Mouse (Mus musculus) MEL (cell line): ENCODE results near the gene Dph7. TPM values are rescaled to one million over a fixed set of nuclear protein-coding genes. Genes with fewer than 3 reads are reported as not detected.

Source experiments
- DNase-seq: peaks from one replicate; pipeline ENCODE4 v3.0.0; 2011; ENCODE audit warnings: low read depth, low spot score
- H3K27ac ChIP-seq: 2 replicates; pipeline ENCODE4 v1.5.1; 2012; ENCODE audit warnings: low read depth, mild to moderate bottlenecking, control low read depth, low read length, moderate library complexity; ENCODE audit not compliant: control insufficient read depth
- H3K27me3 ChIP-seq, 2 experiments: fragments of 150-350 bp in 1 of 2; sonication (generic) in 1 of 2; 2 replicates each; pipeline ENCODE4 v1.6.1; 2012; ENCODE audit warnings: low read length in 2 of 2, mild to moderate bottlenecking in 2 of 2, improper control_type of control experiment in 1 of 2, moderate library complexity in 1 of 2; ENCODE audit not compliant: insufficient read depth in 2 of 2, control insufficient read depth in 1 of 2
- H3K36me3 ChIP-seq, 2 experiments: 2 replicates each; pipeline ENCODE4 v1.6.1; 2012 to 2014; ENCODE audit warnings: low read length in 2 of 2, improper control_type of control experiment in 1 of 2, inconsistent platforms in 1 of 2, mild to moderate bottlenecking in 1 of 2; ENCODE audit not compliant: insufficient read depth in 2 of 2, control insufficient read depth in 1 of 2
- H3K4me1 ChIP-seq, 2 experiments: fragments of 150-350 bp in 1 of 2; sonication (generic) in 1 of 2; 2 replicates each; pipeline ENCODE4 v1.6.1; 2012; ENCODE audit warnings: low read length in 2 of 2, improper control_type of control experiment in 1 of 2, mild to moderate bottlenecking in 1 of 2; ENCODE audit not compliant: insufficient read depth in 2 of 2, control insufficient read depth in 1 of 2
- H3K4me3 ChIP-seq, 2 experiments: fragments of 150-350 bp in 1 of 2; sonication (generic) in 1 of 2; 2 replicates each; pipeline ENCODE4 v1.5.1; 2012; ENCODE audit warnings: low read depth in 2 of 2, low read length in 2 of 2, mild to moderate bottlenecking in 2 of 2, moderate library complexity in 2 of 2, control low read depth in 1 of 2, improper control_type of control experiment in 1 of 2; ENCODE audit not compliant: control insufficient read depth in 1 of 2, insufficient read depth in 1 of 2
- H3K79me2 ChIP-seq: 2 replicates; pipeline ENCODE4 v1.6.1; 2012; ENCODE audit warnings: mild to moderate bottlenecking, low read length, moderate library complexity; ENCODE audit not compliant: control insufficient read depth, poor library complexity, insufficient read depth
- H3K9ac ChIP-seq: 2 replicates; pipeline ENCODE4 v1.6.1; 2012; ENCODE audit warnings: low read depth, mild to moderate bottlenecking, control low read depth, low read length, moderate library complexity; ENCODE audit not compliant: control insufficient read depth, poor library complexity, severe bottlenecking
- H3K9me3 ChIP-seq: fragments of 150-350 bp; sonication (generic); replicated peaks from 2 replicates; pipeline ENCODE4 v1.6.1; 2012; ENCODE audit warnings: mild to moderate bottlenecking, low read length, improper control_type of control experiment, moderate library complexity; ENCODE audit not compliant: insufficient read depth
- CHD1 ChIP-seq: IDR thresholded peaks from 2 replicates; pipeline ENCODE4 v1.6.1; 2012; ENCODE audit warnings: low read depth, mild to moderate bottlenecking, inconsistent platforms, low read length, improper control_type of control experiment
- CHD2 ChIP-seq: IDR thresholded peaks from 2 replicates; pipeline ENCODE4 v1.6.1; 2011; ENCODE audit warnings: low read length, improper control_type of control experiment
- CTCF ChIP-seq, 3 experiments: IDR thresholded peaks in 2 of 3; conservative IDR thresholded peaks in 1 of 3; 2 replicates each; pipeline ENCODE4 v1.5.1; 2011 to 2012; ENCODE audit warnings: low read length in 3 of 3, low read depth in 2 of 3, mild to moderate bottlenecking in 2 of 3, improper control_type of control experiment in 1 of 3, inconsistent platforms in 1 of 3, mixed read lengths in 1 of 3, moderate library complexity in 1 of 3; ENCODE audit not compliant: control insufficient read depth in 1 of 3, insufficient read depth in 1 of 3, poor library complexity in 1 of 3, severe bottlenecking in 1 of 3
- ELF1 ChIP-seq: IDR thresholded peaks from 2 replicates; pipeline ENCODE4 v1.6.1; 2014; ENCODE audit warnings: low read depth, mild to moderate bottlenecking, inconsistent platforms, low read length, improper control_type of control experiment, moderate library complexity
- EP300 ChIP-seq, 2 experiments: IDR thresholded peaks; 2 replicates each; pipeline ENCODE4 v1.6.1; 2011; ENCODE audit warnings: improper control_type of control experiment in 2 of 2, low read length in 2 of 2, low read depth in 1 of 2, mild to moderate bottlenecking in 1 of 2
- KAT2A ChIP-seq: conservative IDR thresholded peaks from 2 replicates; pipeline ENCODE4 v1.6.1; 2012; ENCODE audit warnings: low read depth, low read length, improper control_type of control experiment, inconsistent platforms
- MAFK ChIP-seq: IDR thresholded peaks from 2 replicates; pipeline ENCODE4 v1.6.1; 2011; ENCODE audit warnings: low read depth, mild to moderate bottlenecking, low read length, improper control_type of control experiment, borderline replicate concordance
- MAZ ChIP-seq: IDR thresholded peaks from 2 replicates; pipeline ENCODE4 v1.6.1; 2012; ENCODE audit warnings: low read depth, mild to moderate bottlenecking, inconsistent platforms, low read length, improper control_type of control experiment
- MEF2A ChIP-seq: IDR thresholded peaks from 2 replicates; pipeline ENCODE4 v1.6.1; 2014; ENCODE audit warnings: low read depth, mild to moderate bottlenecking, inconsistent platforms, low read length, improper control_type of control experiment; ENCODE audit not compliant: poor library complexity, insufficient replicate concordance, severe bottlenecking; ENCODE audit errors: extremely low read depth
- MYB ChIP-seq: IDR thresholded peaks from 2 replicates; pipeline ENCODE4 v1.6.1; 2011; ENCODE audit warnings: mild to moderate bottlenecking, low read depth, low read length, improper control_type of control experiment
- NELFE ChIP-seq: IDR thresholded peaks from 2 replicates; pipeline ENCODE4 v1.6.1; 2011; ENCODE audit warnings: low read depth, low read length, improper control_type of control experiment
- NRF1 ChIP-seq: IDR thresholded peaks from 2 replicates; pipeline ENCODE4 v1.6.1; 2014; ENCODE audit warnings: low read depth, mild to moderate bottlenecking, inconsistent platforms, low read length, improper control_type of control experiment, moderate library complexity; ENCODE audit not compliant: poor library complexity, insufficient read depth, severe bottlenecking
- POLR2AphosphoS2 ChIP-seq: IDR thresholded peaks from 2 replicates; pipeline ENCODE4 v1.6.1; 2011; ENCODE audit warnings: low read length, improper control_type of control experiment
- POLR2AphosphoS5 ChIP-seq: IDR thresholded peaks from 2 replicates; pipeline ENCODE4 v1.6.1; 2012; ENCODE audit warnings: low read depth, borderline replicate concordance, mild to moderate bottlenecking, inconsistent platforms, low read length, moderate library complexity, mixed read lengths
- RCOR1 ChIP-seq: IDR thresholded peaks from 2 replicates; pipeline ENCODE4 v1.6.1; 2012; ENCODE audit warnings: low read depth, mild to moderate bottlenecking, inconsistent platforms, low read length, improper control_type of control experiment
- SIN3A ChIP-seq: IDR thresholded peaks from 2 replicates; pipeline ENCODE4 v1.6.1; 2012; ENCODE audit warnings: low read length, improper control_type of control experiment, inconsistent platforms
- TBP ChIP-seq: IDR thresholded peaks from 2 replicates; pipeline ENCODE4 v1.8.0; 2011; ENCODE audit warnings: low read depth, low read length, improper control_type of control experiment
- TCF12 ChIP-seq: IDR thresholded peaks from 2 replicates; pipeline ENCODE4 v1.6.1; 2014; ENCODE audit warnings: low read depth, mild to moderate bottlenecking, inconsistent platforms, low read length, improper control_type of control experiment, moderate library complexity
- USF1 ChIP-seq: IDR thresholded peaks from 2 replicates; pipeline ENCODE4 v1.6.1; 2014; ENCODE audit warnings: low read depth, mild to moderate bottlenecking, inconsistent platforms, low read length, improper control_type of control experiment, moderate library complexity
- ZKSCAN1 ChIP-seq: IDR thresholded peaks from 2 replicates; pipeline ENCODE4 v1.6.1; 2012; ENCODE audit warnings: low read depth, mild to moderate bottlenecking, inconsistent platforms, low read length, improper control_type of control experiment, moderate library complexity
- ZMIZ1 ChIP-seq: IDR thresholded peaks from 2 replicates; pipeline ENCODE4 v1.6.1; 2012; ENCODE audit warnings: low read depth, mild to moderate bottlenecking, inconsistent platforms, low read length, improper control_type of control experiment, moderate library complexity
- polyA plus RNA-seq, 2 experiments: library from polyadenylated mRNA; stranded (reverse) in 1 of 2; unstranded in 1 of 2; fragments of >175 nt in 1 of 2; fragments of >200 nt in 1 of 2; gene quantifications; 2 replicates each; pipeline versions ENCODE4 v1.2.1 to v1.2.4; 2012; ENCODE audit warnings: low replicate concordance in 2 of 2, low read depth in 1 of 2; ENCODE audit not compliant: insufficient read length in 2 of 2, insufficient read depth in 1 of 2, missing spikeins in 1 of 2
- total RNA-seq: library from RNA; depleted of rRNA; stranded (reverse); fragments of 300-350 nt; gene quantifications from 2 replicates; pipeline ENCODE4 v1.2.3, GENCODE M21; 2012

The Dph7 gene
- total and polyA plus RNA-seq, 3 experiments: 17.6 to 19.7 TPM; not detected in 1

DNA sequence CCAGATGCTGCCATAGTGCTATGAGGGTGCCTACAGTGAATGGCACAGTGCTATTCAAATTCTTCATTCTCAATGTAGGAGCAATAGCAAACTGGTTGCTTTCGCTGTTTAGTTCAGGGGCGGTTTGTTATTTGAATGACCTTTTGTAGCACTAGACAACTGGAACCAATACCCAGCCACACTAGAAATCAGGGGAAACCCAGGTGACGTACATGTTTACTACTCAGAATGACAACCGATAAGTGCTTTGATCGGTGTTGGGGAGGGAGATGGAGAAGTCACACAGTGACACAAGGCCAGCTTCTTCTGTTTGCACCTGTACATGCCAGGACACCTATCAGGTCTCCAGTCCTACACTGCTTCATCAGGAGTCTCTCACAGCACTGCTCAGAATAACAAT, 32.6 kb upstream of the Dph7 start:
- H3K9me3 ChIP-seq: no peaks in the 10 kb centered on the region
- no peak overlapping the region for H3K27ac ChIP-seq
- TF ChIP-seq CHD1 (no peak), ELF1 (no peak), SIN3A (no peak), POLR2AphosphoS5 (no peak), EP300 (IDR thresholded peaks at IDR 0.05; ENCODE audit: low read depth in 1 of 2, low read length in 2 of 2) (no peak), RCOR1 (no peak), MEF2A (no peak), KAT2A (no peak), USF1 (no peak), MAFK (no peak), TCF12 (no peak), TBP (no peak)
- TF ChIP-seq, all 39 proteins: peak for 0
- H3K79me2 ChIP-seq: peaks cover 5% of the 10 kb centered on the region
- peaks cover 0 to 16% of the 10 kb centered on the region in 2 experiments; a peak in 2 of 4 replicates for H3K36me3 ChIP-seq
- H3K4me1 ChIP-seq: peaks cover 6 to 21% of the 10 kb centered on the region in 2 experiments
- no peak overlapping the region for H3K4me3 ChIP-seq
- no peaks in the 10 kb centered on the region for H3K27me3 ChIP-seq
- DNase-seq: no peak
- H3K9ac ChIP-seq: no peak overlapping the region

DNA sequence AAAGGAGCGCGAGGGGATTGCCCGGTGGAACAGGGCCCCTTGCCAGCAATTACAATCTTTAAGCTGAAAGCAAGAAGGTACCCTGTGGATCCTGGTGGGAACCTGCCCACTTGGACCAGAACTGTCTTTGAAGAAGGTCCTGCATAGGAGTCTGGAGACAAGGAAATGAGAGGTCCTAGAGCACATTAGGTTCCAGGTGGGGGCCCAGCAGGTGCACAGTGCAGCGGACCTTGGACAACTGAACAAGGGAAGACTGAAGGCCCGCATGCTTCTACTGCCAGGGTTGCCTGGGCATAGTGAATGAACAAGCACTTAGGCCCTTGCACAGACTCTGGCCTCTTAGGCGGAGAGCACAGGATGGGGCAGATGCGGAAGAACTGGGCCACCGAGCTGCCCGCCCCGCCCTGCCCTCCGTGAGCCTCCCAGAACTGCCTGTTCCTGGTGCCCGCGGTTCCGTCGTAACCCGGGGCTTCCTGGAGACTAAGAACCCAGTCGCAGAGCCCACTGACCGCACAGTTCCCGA, 27.7 kb upstream of the Dph7 start:
- TF ChIP-seq CHD1: no peak
- TF ChIP-seq ELF1: peak; percentile 64; the same call in 1 of the 2 replicates
- H3K79me2 ChIP-seq: peaks cover 7% of the 10 kb centered on the region
- H3K27me3 ChIP-seq: no peaks in the 10 kb centered on the region
- H3K9ac ChIP-seq: peak overlapping the region; percentile 80
- peaks cover 0 to 5% of the 10 kb centered on the region in 2 experiments; a peak in 1 of 4 replicates for H3K4me1 ChIP-seq
- peak overlapping the region; percentile 74 to 97 for H3K4me3 ChIP-seq
- no peaks in the 10 kb centered on the region; a peak in 1 of 4 replicates for H3K36me3 ChIP-seq
- no peaks in the 10 kb centered on the region for H3K9me3 ChIP-seq
- peak; percentile 75 for DNase-seq
- peak overlapping the region; percentile 22 for H3K27ac ChIP-seq

DNA sequence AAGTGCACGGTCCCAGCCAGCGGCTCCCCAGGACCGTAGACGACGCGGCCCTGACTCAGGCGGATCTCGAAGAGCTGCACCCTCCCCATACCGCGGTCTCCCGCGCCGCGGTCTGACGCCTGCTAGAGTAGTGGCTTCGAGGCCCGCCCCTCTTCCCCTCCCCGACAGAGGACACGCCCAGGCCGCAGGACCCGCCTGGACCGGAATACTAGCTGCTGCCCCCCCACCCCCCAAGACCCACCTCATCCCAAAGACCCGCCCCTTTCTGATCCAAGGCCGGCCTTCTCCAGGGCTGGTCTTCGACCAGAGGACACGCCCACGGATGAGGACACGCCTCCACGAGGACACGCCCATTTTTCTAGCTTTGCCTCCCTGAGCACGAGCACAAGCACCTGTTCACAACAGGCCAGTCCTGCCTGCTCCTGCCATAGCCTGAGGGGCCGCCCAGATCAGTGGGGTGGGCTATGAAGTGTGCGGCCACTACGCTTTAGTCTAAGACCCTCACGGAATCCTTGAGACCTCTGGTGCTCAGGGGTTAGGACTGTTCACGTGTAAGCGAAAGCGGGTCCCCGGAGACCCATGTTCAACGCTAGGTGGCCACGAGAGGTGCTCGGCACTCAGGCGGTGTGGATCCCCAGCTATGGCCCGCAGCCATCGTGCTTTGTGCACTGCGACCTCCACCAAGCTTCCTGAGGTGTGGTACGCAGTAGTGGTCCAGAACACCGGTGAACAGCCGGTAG, 27.0 kb upstream of the Dph7 start, which contains the start of gene Arrdc1:
Arrdc1 (minus strand) TSS at position 196 of the 740 bp plus-strand sequence.
- Histone ChIP-seq H3K4me3 (peak within 1 kb of the TSS; percentile 74 to 97), H3K36me3 (no peaks in the 10 kb centered on the region; a peak in 1 of 4 replicates), H3K4me1 (peaks cover 0 to 5% of the 10 kb centered on the region in 2 experiments; a peak in 1 of 4 replicates), H3K27me3 (no peaks in the 10 kb centered on the region), H3K27ac (peak within 1 kb of the TSS; percentile 22), H3K9me3 (no peaks in the 10 kb centered on the region), H3K79me2 (peaks cover 7% of the 10 kb centered on the region), H3K9ac (peak within 1 kb of the TSS; percentile 80)
- DNase-seq: peak; percentile 96
- TF ChIP-seq CTCF (IDR thresholded peaks at IDR 0.05 in 2 of 3, conservative IDR thresholded peaks at IDR 0.05 in 1 of 3; ENCODE audit: control insufficient read depth in 1 of 3, insufficient read depth in 1 of 3, low read depth in 2 of 3, low read length in 3 of 3, poor library complexity in 1 of 3, severe bottlenecking in 1 of 3): no peak
- TF ChIP-seq TBP: no peak
- TF ChIP-seq MEF2A: no peak
- no peak for TF ChIP-seq CHD1
- TF ChIP-seq MAZ: 0 out of 2 replicates have a peak, but pooled peaks have one; percentile 42
- peak; percentile 85 for TF ChIP-seq ZMIZ1
- no peak for TF ChIP-seq MYB
- TF ChIP-seq SIN3A: peak; percentile 10; the same call in 1 of the 2 replicates
- TF ChIP-seq POLR2AphosphoS2: peak; percentile 57; the same call in 1 of the 2 replicates
- TF ChIP-seq CHD2: no peak
- no peak for TF ChIP-seq ZKSCAN1
- no peak for TF ChIP-seq ELF1
- TF ChIP-seq TCF12: peak; percentile 39; the same call in 1 of the 2 replicates
- peak; percentile 83 for TF ChIP-seq NELFE
- 0 out of 2 replicates have a peak, but pooled peaks have one; percentile 24 for TF ChIP-seq NRF1
- no peak for TF ChIP-seq MAFK
